Mouse (Mus musculus) kidney, postnatal 0 days (tissue): ENCODE measurements at regions not wholly inside any gene's neighbourhood (a gene's known extent, or its start where the extent isn't known, plus 50 kb on each side); places are given as distances from the start of the nearest gene placed in this dataset.

ENCODE experiments used
- ATAC-seq: fragments of 200-750 bp; cut with Nextera tagmentation; replicated peaks from 2 replicates; pipeline ENCODE4 v1.8.0; 2017; ENCODE audit warnings: low read depth, moderate number of reproducible peaks, moderate TSS enrichment, moderate library complexity; ENCODE audit not compliant: low FRiP score
- DNase-seq: peaks from one replicate; pipeline ENCODE4 v3.0.0-alpha.2; 2016; ENCODE audit warnings: low spot score
- H3K27ac ChIP-seq: fragments of 300-500 bp; sonication (generic); 2 replicates; pipeline ENCODE4 v1.5.1; 2014; ENCODE audit warnings: mild to moderate bottlenecking
- H3K27me3 ChIP-seq: fragments of 300-500 bp; sonication (generic); 2 replicates; pipeline ENCODE4 v1.6.1; 2014; ENCODE audit warnings: low read length, mixed read lengths; ENCODE audit not compliant: insufficient read depth
- H3K36me3 ChIP-seq: fragments of 300-500 bp; sonication (generic); 2 replicates; pipeline ENCODE4 v1.6.1; 2014; ENCODE audit warnings: low read length, mixed read lengths; ENCODE audit not compliant: insufficient read depth
- H3K4me1 ChIP-seq: fragments of 300-500 bp; sonication (generic); replicated peaks from 2 replicates; pipeline ENCODE4 v1.6.1; 2014; ENCODE audit warnings: antibody characterized with exemption, low read length, mixed read lengths; ENCODE audit not compliant: insufficient read depth
- H3K4me2 ChIP-seq: fragments of 300-500 bp; sonication (generic); 2 replicates; pipeline ENCODE4 v1.6.1; 2014; ENCODE audit warnings: mild to moderate bottlenecking, low read length, moderate library complexity, mixed read lengths
- H3K4me3 ChIP-seq: fragments of 300-500 bp; sonication (generic); replicated peaks from 2 replicates; pipeline ENCODE4 v1.5.1; 2014; ENCODE audit warnings: low read depth, low read length
- H3K9ac ChIP-seq: fragments of 300-500 bp; sonication (generic); 2 replicates; pipeline ENCODE4 v1.6.1; 2014; ENCODE audit warnings: low read depth, low read length
- H3K9me3 ChIP-seq: fragments of 300-500 bp; sonication (generic); replicated peaks from 2 replicates; pipeline ENCODE4 v1.6.1; 2016; ENCODE audit warnings: low read length, inconsistent platforms, mixed read lengths
- CTCF ChIP-seq: IDR thresholded peaks from 2 replicates; pipeline ENCODE4 v1.5.1; 2016; ENCODE audit warnings: antibody characterized with exemption, low read depth, mild to moderate bottlenecking, moderate library complexity
- WGBS: fragments of 180-500 bp; shearing (Covaris S2); extraction: QIAGEN DNeasy Blood & Tissue Kit; methylation state at CpG from one replicate; pipeline ENCODE4 v1.1.7; 2014; 5-methylcytosine and 5-hydroxymethylcytosine counted together

GRCm38 (mm10) chr14:100375218-100375983 lies 90.9 kb upstream of the Klf12 start:
- Histone ChIP-seq H3K9me3 (no peaks in the 10 kb centered on the region), H3K36me3 (no peaks in the 10 kb centered on the region), H3K4me1 (no peaks in the 10 kb centered on the region), H3K4me3 (no peak overlapping the region), H3K27ac (no peak overlapping the region), H3K4me2 (no peak overlapping the region), H3K9ac (no peak overlapping the region), H3K27me3 (no peaks in the 10 kb centered on the region)
- no peak for TF ChIP-seq CTCF
- no peak for DNase-seq
- no peak for ATAC-seq
- 52% methylated on average over 8 of the region's 8 CpGs for WGBS

- H3K27ac ChIP-seq = no peak overlapping the region
- H3K4me2 ChIP-seq = no peak overlapping the region
- WGBS = 87% methylated on average over 18 of the region's 18 CpGs
- H3K9ac ChIP-seq = no peak overlapping the region
- H3K27me3 ChIP-seq = no peaks in the 10 kb centered on the region
- H3K4me3 ChIP-seq = no peak overlapping the region
- no peaks in the 10 kb centered on the region for H3K4me1 ChIP-seq
- H3K36me3 ChIP-seq = no peaks in the 10 kb centered on the region
- DNase-seq (no peak), ATAC-seq (no peak)
- H3K9me3 ChIP-seq = no peaks in the 10 kb centered on the region
- TF ChIP-seq CTCF = no peak
Observed at GRCm38 (mm10) chr14:100374494-100375217, 90.2 kb upstream of the Klf12 start.

DNA sequence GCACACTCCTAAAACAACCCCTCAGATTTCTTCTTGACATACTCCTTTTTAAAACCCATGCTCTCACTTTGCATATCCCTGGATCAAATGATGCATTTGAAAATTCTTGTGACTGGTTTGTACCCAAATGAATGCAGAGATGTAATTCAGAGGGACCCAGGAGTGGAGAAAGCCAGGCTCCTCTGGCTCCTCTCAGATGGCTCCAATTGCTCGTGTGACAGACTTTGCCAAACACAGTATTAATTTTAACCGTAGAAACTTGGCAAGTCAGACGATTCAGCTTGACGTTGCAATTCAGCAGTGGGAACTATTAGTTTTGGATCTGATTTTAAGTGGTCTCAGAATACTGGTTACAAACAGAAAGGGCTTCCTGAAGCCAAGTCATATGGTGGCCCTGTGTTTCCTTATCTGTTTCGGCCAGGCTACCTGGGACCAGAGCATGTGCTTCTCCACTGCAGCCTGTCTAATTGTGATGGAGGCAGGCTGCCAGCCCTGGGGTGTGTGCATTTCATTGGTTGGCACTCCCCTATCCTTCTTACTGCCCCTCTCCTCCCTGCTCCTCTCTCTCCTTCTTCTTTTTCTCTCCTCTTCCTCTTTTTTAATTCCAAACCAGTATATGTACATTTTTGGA lies 81.9 kb upstream of the Klf12 start:
- DNase-seq (no peak), ATAC-seq (no peak)
- H3K9me3 ChIP-seq = no peaks in the 10 kb centered on the region; the same call in 1 of the 2 replicates
- H3K4me1 ChIP-seq = no peaks in the 10 kb centered on the region
- 71% methylated on average over 5 of the region's 5 CpGs for WGBS
- no peak overlapping the region for H3K4me2 ChIP-seq
- TF ChIP-seq CTCF = no peak
- H3K27ac ChIP-seq = no peak overlapping the region
- H3K27me3 ChIP-seq = no peaks in the 10 kb centered on the region
- no peaks in the 10 kb centered on the region for H3K36me3 ChIP-seq
- H3K9ac ChIP-seq = no peak overlapping the region
- no peak overlapping the region for H3K4me3 ChIP-seq

GRCm38 (mm10) chr14:100362786-100363185 lies 78.3 kb upstream of the Klf12 start:
- H3K4me1 ChIP-seq = no peaks in the 10 kb centered on the region

DNA sequence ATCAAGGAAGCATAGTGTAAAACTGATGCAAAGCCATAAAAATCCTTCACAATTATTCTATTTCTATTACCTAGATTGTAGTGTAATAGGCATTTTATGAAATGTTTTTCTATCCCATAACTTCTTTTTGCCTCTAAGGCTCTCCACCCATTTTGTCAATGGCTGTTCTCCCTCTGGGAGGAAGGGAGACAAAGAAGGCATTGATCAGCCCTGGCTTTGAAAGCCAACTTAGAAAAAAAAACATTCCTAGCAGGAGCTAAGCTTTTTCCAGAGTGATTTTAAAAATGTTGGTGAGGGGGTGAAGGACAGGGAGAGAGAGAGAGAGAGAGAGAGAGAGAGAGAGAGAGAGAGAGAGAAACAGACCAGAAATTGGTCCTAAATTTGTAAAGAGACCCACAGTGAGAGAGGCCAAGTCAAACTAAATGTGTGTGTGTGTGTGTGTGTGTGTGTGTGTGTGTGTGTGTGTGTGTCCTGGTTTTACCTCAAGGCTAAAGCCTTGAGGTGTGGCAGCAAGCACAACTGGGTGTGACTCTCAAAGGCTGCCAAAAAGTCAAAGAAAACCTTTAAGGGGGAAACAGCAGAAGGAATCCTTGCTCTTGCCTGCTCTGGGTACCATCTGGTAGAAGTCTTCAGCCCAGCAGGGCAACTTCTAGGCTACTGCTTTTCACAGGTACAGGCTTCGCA lies 77.0 kb upstream of the Klf12 start:
- no peaks in the 10 kb centered on the region for H3K9me3 ChIP-seq
- H3K4me2 ChIP-seq = no peak overlapping the region
- H3K27me3 ChIP-seq = no peaks in the 10 kb centered on the region
- no peaks in the 10 kb centered on the region for H3K36me3 ChIP-seq
- 89% methylated on average over 1 of the region's 1 CpGs for WGBS
- DNase-seq (no peak), ATAC-seq (no peak)
- H3K27ac ChIP-seq = no peak overlapping the region
- no peaks in the 10 kb centered on the region for H3K4me1 ChIP-seq
- H3K4me3 ChIP-seq = no peak overlapping the region
- TF ChIP-seq CTCF = no peak
- H3K9ac ChIP-seq = no peak overlapping the region

More at GRCm38 (mm10) chr14:100362786-100363185, 78.3 kb upstream of the Klf12 start:
- no peak overlapping the region for H3K27ac ChIP-seq
- H3K27me3 ChIP-seq = no peaks in the 10 kb centered on the region
- ATAC-seq (no peak), DNase-seq (no peak)
- no peak overlapping the region for H3K9ac ChIP-seq
- H3K4me2 ChIP-seq = no peak overlapping the region
- no peaks in the 10 kb centered on the region for H3K9me3 ChIP-seq
- WGBS = 58% methylated on average over 3 of the region's 3 CpGs
- TF ChIP-seq CTCF = no peak
- no peaks in the 10 kb centered on the region for H3K36me3 ChIP-seq
- H3K4me3 ChIP-seq = no peak overlapping the region

DNA sequence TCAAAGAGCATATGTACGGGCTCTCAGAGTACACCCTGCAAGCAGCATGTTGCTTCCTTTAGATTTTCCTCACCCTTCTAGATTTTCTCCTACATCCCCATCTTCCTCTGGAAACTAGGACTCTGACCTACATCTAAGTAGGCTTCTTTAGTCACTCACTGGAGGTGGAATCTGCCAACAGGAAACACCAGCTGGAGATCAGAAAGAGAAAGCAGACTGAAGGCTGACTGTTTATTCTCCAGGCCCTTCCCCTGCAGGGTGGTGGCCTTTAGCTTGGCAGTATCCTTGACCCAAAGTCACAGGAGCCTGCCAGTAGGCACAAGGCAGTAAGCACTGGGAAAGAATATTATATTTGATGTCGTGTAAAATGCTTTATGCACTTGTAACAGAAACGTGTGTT lies 75.4 kb upstream of the Klf12 start:
- no peak overlapping the region for H3K4me3 ChIP-seq
- WGBS = 74% methylated on average over 3 of the region's 3 CpGs
- H3K27ac ChIP-seq = no peak overlapping the region
- no peak for TF ChIP-seq CTCF
- no peaks in the 10 kb centered on the region for H3K27me3 ChIP-seq
- ATAC-seq (no peak), DNase-seq (no peak)
- no peaks in the 10 kb centered on the region for H3K9me3 ChIP-seq
- no peaks in the 10 kb centered on the region for H3K36me3 ChIP-seq
- no peak overlapping the region for H3K4me2 ChIP-seq
- no peaks in the 10 kb centered on the region for H3K4me1 ChIP-seq
- H3K9ac ChIP-seq = no peak overlapping the region
